Mouse (Mus musculus) ovary, postnatal 10 days (tissue): ENCODE results near the gene Cyp4x1.
"Not testable (repeated sequence)": the region's sequence is repeated elsewhere in the genome, so short reads cannot be mapped to it uniquely, and the experiment has no call there.

Source experiments
- DNase-seq: peaks from one replicate; pipeline ENCODE4 v3.0.0; 2022; ENCODE audit warnings: low spot score

The Cyp4x1 gene

GRCm38 (mm10) chr4:115133621-115134295, at the start of gene Cyp4x1:
Cyp4x1 (minus strand) TSS chr4:115134281.
- DNase-seq: no peak

- DNase-seq: not testable (repeated sequence)
Observed at GRCm38 (mm10) chr4:115176201-115176600, 42.1 kb upstream of the Cyp4x1 start.

DNA sequence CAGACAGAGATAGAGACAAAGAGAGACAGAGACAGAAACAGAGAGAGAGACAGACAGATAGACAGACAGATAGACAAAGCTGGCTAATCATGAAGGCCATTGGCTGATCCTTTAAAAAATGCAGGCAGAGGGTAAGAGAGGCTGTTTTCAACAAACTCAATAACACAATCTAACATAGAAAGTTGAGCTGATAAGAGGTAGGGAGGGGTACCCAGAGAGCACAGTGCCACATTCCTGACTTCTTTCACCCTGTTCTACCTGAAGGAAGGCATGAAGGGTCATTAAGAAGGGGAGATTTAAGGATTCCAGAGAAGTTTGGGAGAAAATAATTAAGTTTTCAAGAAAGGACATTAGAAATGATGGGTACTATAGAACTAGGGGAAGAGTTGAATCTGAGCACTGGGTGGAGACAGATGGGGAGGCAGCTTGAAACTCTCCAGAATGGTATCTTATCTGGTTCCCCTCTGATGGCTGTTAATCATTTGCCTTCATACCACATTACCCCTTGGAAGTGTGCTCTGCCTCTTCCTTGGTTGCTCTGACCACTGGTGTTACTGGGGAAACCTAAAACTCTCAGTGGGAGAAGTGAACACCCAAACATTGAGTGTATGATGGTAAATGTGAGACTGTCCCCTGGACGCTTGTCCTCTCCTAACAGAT, 40.7 kb upstream of the Cyp4x1 start:
- DNase-seq: no peak

GRCm38 (mm10) chr4:115158963-115159362, 24.9 kb upstream of the Cyp4x1 start:
- DNase-seq: not testable (repeated sequence)

DNA sequence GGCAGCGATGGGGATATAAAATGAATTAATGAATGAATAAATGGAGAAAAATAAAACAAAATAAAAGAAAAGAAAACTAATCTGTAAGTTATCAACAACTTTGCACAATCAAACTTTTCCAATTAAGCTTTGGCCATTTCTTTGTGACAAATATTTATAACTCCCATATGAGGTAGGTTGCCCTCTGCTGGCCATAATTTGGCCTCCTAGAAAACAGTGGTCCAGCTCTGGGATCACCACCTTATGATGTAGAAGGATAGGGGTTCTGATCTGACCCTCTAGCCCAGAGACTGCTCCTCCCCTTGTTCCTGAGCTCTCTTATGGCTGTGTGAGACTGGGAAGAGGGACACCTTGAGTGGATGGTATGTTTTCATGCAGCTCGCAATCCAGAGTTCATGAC, 20.6 kb upstream of the Cyp4x1 start:
- no peak for DNase-seq

DNA sequence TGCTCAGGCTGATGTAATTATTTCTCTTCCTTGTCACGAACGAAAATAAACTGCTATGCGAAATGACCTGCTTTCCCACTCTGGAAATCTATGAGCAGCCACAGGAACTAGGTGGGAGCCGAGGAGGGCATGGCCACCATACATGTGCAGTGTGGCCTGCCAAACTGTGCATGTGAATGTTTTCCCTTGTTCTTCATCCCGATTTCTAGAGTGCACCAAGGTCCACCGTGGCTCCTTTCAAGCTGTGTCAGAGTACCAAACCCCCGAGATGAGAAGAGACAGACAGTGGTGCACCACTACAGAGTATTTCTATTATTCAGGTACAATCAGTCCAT, 182 bp upstream of the Cyp4x1 start:
- DNase-seq: no peak

DNA sequence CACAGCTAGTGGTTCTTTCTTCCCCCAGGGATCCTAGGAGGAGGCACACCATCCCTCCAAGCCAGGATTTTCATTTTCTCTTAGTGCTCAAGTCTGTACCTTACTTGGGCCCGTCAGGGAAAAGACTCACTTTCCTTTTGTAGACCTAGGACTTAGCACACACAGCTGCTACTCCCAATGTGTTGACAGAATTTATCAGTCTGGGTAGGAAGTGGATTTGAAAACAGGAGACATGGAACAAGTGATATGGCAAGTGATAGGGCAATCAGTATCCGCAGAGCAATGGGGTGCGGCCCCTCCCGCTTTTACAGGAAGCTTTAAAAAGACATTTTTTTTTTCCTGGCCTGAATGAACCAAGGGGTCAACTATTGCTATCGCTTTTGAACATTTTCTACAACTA, 996 bp downstream of the Cyp4x1 start:
- no peak for DNase-seq

DNA sequence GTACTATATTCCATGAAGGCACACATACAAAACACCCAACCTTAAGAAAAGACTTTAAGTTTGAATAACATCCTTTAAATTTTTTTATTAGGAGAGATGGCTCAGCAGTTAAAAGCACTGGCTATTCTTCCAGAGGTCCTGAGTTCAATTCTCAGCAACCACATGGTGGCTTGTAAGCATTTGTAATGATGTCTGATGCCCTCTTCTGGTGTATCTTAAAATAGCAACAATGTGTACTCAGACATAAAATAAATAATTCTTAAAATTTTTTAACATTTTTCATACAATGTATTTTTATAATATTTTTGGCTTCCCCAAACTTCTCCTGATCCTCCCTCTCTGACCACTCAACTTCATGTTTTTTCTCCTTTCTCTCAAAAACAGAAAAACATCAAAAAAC, 9.4 kb downstream of the Cyp4x1 start:
- no peak for DNase-seq

- DNase-seq: no peak
Observed at GRCm38 (mm10) chr4:115123507-115123906, 10.6 kb downstream of the Cyp4x1 start.

GRCm38 (mm10) chr4:115121608-115122007, 12.5 kb downstream of the Cyp4x1 start:
- DNase-seq: no peak

DNA sequence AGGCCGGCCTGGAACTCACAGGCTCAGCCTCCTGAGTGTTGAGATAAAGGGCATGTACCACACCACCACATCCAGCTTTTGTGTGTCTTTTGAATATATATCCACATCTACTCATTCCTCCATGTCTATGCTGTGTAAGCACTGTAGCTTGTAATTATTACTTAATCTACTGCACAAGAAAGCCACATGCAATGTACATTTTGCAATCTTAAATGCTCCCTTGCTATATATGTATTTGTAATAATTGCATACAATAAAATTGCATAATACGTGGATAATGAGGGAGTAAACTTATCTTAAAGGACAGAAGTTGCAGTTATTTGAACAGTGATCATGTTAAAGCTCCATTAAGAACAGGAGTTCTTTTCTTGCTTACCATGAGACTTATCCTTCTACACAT, 12.9 kb downstream of the Cyp4x1 start:
- no peak for DNase-seq

DNA sequence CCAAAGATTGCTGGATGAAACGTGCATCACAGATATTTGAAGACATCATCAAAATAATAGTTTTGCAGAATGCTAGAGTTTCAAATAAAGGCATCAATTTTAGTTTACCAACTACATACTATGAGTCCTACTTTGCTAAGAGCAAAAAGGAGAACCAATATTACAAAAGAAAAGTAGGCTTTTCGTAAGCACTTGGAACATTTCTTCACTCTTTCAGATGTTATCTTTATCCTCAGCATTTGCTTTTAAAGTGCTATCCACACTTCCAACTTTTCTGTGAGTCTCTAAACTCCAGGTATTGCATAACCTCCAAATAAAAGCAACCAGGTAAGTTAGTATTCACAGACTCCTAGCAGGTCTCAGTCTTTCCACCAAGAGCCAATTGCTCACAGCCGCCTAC, 14.4 kb downstream of the Cyp4x1 start:
- no peak for DNase-seq

DNA sequence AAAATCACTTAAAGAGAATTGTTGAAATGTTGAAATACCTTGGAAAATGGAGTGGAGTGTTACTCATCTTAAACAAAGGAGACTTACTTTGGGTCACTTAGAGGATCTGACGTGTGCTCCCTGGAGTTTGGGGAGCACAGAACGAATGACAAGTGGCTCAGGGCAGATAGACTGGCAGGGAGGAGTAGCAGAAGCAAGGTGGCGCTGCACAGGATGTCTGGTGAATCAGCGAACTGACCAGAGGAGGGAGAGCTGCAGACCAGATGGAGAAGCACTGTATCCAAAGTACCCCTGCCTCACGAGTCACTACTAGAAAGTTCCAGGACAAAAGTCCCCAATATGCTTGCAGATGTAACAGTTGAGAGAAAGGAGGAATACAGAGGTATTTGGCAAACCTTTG, 20.8 kb downstream of the Cyp4x1 start:
- DNase-seq: no peak

GRCm38 (mm10) chr4:115111167-115111566, 22.9 kb downstream of the Cyp4x1 start:
- DNase-seq: no peak

DNA sequence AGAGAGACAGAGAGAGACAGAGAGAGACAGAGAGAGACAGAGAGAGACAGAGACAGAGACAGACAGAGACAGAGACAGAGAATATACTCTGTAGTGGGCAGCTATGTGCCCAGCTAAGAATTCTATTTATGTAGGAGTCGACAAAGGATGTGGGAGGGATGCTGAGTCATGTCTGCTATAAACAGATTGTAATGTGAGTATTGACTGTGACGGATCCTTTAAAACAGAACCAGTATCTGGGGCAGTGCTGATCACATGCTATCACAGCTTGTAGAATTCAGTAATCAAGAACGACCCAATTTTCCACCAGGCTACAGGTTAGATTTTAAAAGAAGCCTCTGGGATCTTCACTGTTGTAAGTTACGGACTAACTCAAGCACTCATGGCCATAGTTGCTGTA, 30.6 kb downstream of the Cyp4x1 start:
- no peak for DNase-seq

GRCm38 (mm10) chr4:115101682-115102081, 32.4 kb downstream of the Cyp4x1 start:
- DNase-seq: no peak

DNA sequence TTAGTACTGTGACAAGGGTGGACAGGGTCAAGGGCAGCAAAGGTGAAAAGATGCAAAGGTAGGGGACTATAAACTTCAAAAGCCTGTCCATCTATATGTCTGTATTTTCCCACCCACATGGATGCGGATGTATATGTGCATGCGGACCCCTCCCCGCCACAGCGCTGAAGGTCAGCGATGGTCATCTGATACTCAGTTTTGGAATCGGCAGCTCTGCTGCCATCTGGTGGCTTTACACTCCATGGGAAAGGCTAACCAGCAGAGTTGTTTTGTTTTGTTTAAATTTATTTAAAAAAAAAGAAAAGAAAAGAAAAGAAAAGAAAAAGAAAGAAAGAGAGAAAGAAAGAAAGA, 37.0 kb downstream of the Cyp4x1 start:
- no peak for DNase-seq

DNA sequence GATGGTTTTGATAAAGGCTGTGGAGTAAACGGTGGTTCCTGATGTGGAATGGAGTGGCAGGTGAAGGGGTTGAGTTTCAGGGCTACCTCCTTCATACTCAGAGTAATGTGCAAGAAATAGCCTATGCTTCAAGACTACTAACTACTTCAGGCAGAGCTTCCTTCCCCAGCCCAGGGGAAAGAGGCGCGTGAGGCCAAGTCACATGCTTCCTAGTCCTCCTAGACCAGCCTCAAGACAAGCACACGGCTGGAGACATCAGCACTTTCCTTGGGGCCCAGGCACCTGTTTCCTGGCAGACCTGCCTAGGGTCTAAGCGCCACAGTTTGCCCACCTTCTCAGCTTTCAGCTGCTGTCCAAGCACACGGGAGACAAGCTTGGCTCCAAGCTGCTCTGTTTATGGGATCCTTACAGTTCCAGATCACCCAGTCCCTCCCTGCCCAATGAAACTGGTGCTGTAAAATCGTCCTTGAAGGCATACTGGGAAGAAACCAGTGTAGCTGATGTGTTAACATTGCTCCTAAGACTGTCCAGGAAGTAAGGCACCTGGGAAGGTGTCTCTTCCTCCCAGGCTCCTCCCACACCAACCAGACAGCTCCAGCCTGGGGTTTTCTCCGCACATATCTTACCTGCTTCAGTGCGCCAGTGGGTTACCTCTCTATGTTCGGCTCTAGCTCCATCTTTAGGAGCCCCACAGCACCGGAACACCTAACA, 37.5 kb downstream of the Cyp4x1 start:
- no peak for DNase-seq

DNA sequence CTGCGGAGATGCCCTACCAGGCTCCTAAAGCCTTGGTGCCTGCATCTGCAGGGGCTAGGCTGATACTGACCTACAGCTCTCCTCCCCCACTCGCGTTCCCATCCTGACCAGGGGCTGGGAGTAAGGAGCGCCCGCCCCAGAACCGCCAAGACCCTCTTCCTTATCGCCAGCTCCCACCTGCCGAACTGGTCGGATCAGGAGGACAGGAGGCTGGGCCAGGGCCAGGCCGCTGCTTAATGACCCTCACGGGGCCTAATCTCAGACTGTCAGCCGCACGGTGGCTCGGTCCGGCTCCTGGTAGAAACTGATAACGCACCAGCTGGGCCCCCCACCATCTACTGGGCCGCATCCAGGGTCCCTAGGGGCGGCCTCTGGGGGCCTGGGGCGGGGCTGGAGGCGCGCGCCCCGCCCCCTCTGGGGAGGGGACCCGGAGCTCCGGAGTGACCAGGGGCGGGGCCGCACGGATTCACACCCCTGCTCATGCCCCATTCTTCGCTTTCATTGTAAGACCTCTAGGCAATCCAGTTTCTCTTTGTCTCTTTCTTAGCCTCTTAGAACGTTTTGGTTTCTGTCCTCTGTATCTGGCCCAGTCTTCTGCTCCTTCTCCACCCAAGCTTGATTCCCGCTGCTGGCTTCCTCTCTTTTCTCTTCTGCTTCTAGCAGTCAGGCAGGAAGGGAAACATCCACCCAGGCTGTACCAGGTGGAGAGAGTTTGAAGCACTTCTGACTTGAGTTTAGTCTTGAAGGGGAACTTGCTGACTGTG, 38.2 kb downstream of the Cyp4x1 start:
- DNase-seq: no peak

DNA sequence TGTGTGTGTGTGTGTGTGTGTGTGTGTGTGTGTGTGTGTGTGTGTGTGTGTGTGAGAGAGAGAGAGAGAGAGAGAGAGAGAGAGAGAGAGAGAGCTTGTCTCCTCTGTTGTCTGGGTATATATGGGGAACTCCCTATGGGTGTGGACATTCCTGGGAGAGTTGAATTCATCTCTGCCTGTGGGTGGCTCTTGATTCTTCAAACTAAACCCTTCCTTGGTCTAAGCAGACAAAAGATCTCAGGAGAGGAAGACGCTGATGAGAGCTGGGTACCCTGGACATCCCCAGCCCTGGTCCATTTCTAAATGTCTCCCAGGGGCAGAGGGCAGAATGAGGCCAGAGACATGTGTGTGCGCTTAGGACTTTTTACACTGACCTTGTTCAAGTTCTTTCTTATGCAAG, 40.0 kb downstream of the Cyp4x1 start:
- no peak for DNase-seq

DNA sequence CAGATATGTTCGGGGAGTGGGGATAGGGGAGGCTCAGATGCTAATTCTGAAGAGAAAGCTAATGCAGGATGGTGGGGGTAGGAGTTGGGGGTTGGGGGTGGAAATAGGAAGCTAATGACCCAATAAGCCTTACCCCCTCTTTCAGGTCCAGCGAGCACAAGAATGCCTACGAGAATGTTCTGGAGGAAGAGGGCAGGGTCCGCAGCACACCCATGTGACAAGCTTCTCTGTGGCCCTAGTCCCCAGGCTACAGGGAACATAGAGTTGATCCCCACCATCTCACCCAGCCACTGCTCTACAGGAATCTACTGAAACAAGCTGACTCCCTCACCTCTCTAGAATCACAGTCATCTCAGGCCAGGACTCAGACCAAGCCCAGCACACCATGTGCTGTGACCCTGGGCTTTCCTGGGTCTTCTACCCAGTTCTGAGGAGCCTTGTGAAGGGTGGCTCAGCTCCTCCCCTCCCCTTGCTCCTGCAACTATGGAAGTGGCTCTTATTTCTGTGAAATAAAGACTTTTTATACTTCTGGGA, 40.7 kb downstream of the Cyp4x1 start:
- no peak for DNase-seq

- no peak for DNase-seq
Observed at GRCm38 (mm10) chr4:115091806-115092205, 42.3 kb downstream of the Cyp4x1 start.

DNA sequence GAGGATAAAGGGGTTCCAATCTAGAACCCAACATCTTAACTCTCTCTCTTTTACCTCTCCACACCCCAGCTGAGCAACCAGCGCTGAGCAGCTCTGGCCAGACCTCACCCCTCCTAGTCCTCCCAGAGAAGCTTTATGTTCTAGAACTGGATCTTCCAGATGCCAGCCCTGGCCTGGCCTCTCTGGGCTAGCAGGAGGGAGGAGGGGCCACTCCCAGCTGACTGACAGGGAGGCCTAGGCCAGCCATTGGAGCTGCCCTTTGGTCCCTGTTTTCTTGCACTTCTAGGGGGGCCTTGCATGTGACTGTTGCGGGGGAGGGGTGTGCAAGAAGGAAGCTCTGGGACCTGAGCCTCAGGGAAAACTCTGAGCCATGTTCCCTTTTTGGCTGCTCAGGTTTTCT, 43.5 kb downstream of the Cyp4x1 start:
- no peak for DNase-seq
